20 mouse cellular contexts compared by ENCODE assay signal in the genomic region with DNA sequence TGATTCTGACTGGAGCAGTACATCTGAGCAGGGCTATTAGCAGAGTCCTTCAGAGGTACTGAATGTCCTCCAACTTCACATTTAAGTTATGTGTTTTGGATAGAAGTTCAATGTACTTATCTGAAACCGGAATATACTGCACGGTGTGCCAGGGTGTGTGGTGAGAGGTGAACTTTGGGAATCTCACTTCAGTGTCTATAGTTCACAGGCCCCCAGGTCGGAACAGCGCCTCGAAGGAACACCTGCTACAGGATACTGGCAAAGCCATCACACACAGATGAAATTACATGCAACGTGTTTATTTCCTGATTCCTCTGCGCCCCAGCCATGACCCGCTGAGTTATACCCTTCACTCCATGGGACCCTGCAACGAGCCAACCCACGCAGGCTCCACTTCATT. TPM values are rescaled to one million over a fixed set of nuclear protein-coding genes. Genes with fewer than 3 reads are reported as not detected.
DNase-seq lines count a peak whose midpoint lies in the region; ATAC-seq and TF ChIP-seq lines count a peak whose summit lies in the region.
"Had no signal": no experiment of that assay in that cellular context is flagged by ENCODE, and none has a peak within 500 bp of the region (broad histone marks: within the 10 kb centered on the region; RNA-seq: fewer than 3 reads in every experiment).

No protein-coding gene starts in this region.

- no peak overlapping the region; the same call in 1 of the 2 replicates for H3K4me3 ChIP-seq in gastrocnemius, adult 2 months
- no peak overlapping the region for H3K4me3 ChIP-seq in stomach, postnatal 0 days (ENCODE audit: low read depth, low read length)
- H3K4me3 ChIP-seq: embryonic facial prominence, embryonic 12.5 days; forebrain, embryonic 12.5 days; heart, embryonic 15.5 days; hindbrain, embryonic 10.5 days; intestine, embryonic 15.5 days had no signal

- WGBS in stomach, postnatal 0 days, result 90% methylated on average over 10 of the region's 10 CpGs

- ATAC-seq in stomach, postnatal 0 days (ENCODE audit: low FRiP score, low TSS enrichment), result no peak
- no peak for ATAC-seq in frontal cortex, adult (ENCODE audit: low TSS enrichment)
- ATAC-seq: CD4-positive, CD25-positive, alpha-beta regulatory T cell, adult 4 months; forebrain, embryonic 16.5 days; intestine, embryonic 15.5 days had no signal

- no peak overlapping the region for H3K4me2 ChIP-seq in stomach, postnatal 0 days (replicated peaks; ENCODE audit: low read depth)
- H3K4me2 ChIP-seq: embryonic facial prominence, embryonic 12.5 days; forebrain, embryonic 12.5 days; heart, embryonic 15.5 days; hindbrain, embryonic 14.5 days; intestine, embryonic 15.5 days had no signal

- no peak overlapping the region for H3K9ac ChIP-seq in stomach, postnatal 0 days (ENCODE audit: low read length)
- H3K9ac ChIP-seq: embryonic facial prominence, embryonic 12.5 days; forebrain, embryonic 12.5 days; heart, embryonic 15.5 days; hindbrain, embryonic 14.5 days; intestine, embryonic 15.5 days had no signal

- no peaks in the 10 kb centered on the region for H3K4me1 ChIP-seq in stomach, postnatal 0 days (replicated peaks; ENCODE audit: control insufficient read depth, insufficient read depth)

- intact Hi-C loops in gastrocnemius, adult 2 months (cut with DNase I), result loop anchor here (2.0 to 5.0 kb wide), 2 partner anchors 49 to 108 kb away; no protein-coding TSS in a partner anchor

- TF ChIP-seq CTCF in gastrocnemius, adult 2 months (IDR thresholded peaks at IDR 0.05), result no peak
- no peak for TF ChIP-seq CTCF in stomach, postnatal 0 days (IDR thresholded peaks at IDR 0.05; ENCODE audit: low read depth)

- no peaks in the 10 kb centered on the region for H3K9me3 ChIP-seq in stomach, postnatal 0 days (ENCODE audit: control insufficient read depth, low read length)
- H3K9me3 ChIP-seq: embryonic facial prominence, embryonic 12.5 days; forebrain, embryonic 12.5 days; G1E; heart, embryonic 15.5 days; hindbrain, embryonic 10.5 days; intestine, embryonic 15.5 days had no signal

- no peak for TF ChIP-seq EP300 in stomach, postnatal 0 days (optimal IDR thresholded peaks at IDR 0.05)

- H3K27ac ChIP-seq in gastrocnemius, adult 2 months, result peak overlapping the region; percentile 88
- no peak overlapping the region for H3K27ac ChIP-seq in stomach, postnatal 0 days (replicated peaks)
- H3K27ac ChIP-seq: embryonic facial prominence, embryonic 12.5 days; forebrain, embryonic 12.5 days; heart, embryonic 15.5 days; hindbrain, embryonic 10.5 days; hindbrain, embryonic 14.5 days; intestine, embryonic 15.5 days had no signal

- DNase-seq in cerebellum, adult 9-10 months, result peak; percentile 1
- no peak for DNase-seq in cerebellum, postnatal 10 days
- DNase-seq in gastrocnemius, adult 2 months, result peak; percentile 82
- DNase-seq in gastrocnemius, postnatal 4 days (ENCODE audit: low spot score in 2 of 2), result no peak
- peak; percentile 56 to 71 for DNase-seq in gastrocnemius, adult 8-10 months (ENCODE audit: low spot score in 2 of 2)
- peak; percentile 7 for DNase-seq in stomach, postnatal 0 days (ENCODE audit: low spot score)
- DNase-seq: adrenal gland, adult 8-10 months; B cell, adult 2 months; cerebellum, adult 8-10 months; kidney, adult 18-20 months had no signal

- no peaks in the 10 kb centered on the region for H3K36me3 ChIP-seq in stomach, postnatal 0 days (ENCODE audit: control insufficient read depth, insufficient read depth, low read length)
- H3K36me3 ChIP-seq: forebrain, embryonic 12.5 days; G1E; heart, embryonic 15.5 days; hindbrain, embryonic 10.5 days; intestine, embryonic 15.5 days had no signal

- no peaks in the 10 kb centered on the region for H3K27me3 ChIP-seq in stomach, postnatal 0 days (ENCODE audit: control insufficient read depth, insufficient read depth, low read length)
- H3K27me3 ChIP-seq: embryonic facial prominence, embryonic 12.5 days; forebrain, embryonic 12.5 days; heart, embryonic 15.5 days; intestine, embryonic 15.5 days had no signal

RNA-seq across cellular contexts. Expression of a gene that starts 14.3 kb away (rescaled TPM):
- 100 to 1,000 TPM in 1 of 2 experiments, 10 to 100 TPM in 1; 99.2 to 114 TPM for total RNA-seq in gastrocnemius, adult 2 months (2021)
- total RNA-seq in gastrocnemius, postnatal 4 days (2021), result 10 to 100 TPM; 33.1 to 35.5 TPM
- 100 to 1,000 TPM; 116 to 150 (median 135) TPM for total RNA-seq in gastrocnemius, adult 8-10 months (2022)
- polyA plus RNA-seq in stomach, postnatal 0 days (2015; fragmentation: Nextera tagmentation; extraction: Ambion mirVana), result 16.8 and 17.8 TPM in 2 replicates
- polyA plus RNA-seq: G1E had no signal

Comparison
In these comparisons a context has a peak if more than half of its experiments do, and no peak if none do; other contexts are left out.
1. DNase-seq: peak in cerebellum, adult 9-10 months (single experiment), gastrocnemius, adult 2 months (single experiment), gastrocnemius, adult 8-10 months (2 of 2) and stomach, postnatal 0 days (single experiment); none in cerebellum, postnatal 10 days (0 of 2) and gastrocnemius, postnatal 4 days (0 of 2).